Mouse (Mus musculus): ENCODE measurements around the gene Pkn1.

Pkn1 gene

DNA sequence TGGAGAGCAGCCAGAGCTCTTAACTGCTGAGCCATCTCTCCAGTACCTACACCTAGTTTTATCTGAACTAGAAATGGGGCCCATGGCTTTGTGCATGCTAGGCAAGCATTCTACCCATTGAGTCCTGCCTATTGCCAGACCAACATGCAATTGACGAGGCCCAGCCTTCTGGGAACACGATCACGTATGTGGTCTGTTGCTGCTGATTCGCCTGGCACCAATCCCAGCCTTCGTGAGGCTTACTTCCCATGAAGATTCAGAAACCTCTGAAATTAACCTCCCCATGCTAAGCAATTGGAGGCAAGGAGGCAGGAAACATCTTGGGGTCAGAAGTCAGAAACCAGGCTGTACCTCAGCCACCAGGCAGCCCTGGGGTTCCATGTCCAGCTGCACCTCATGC lies 18.4 kb downstream of the Pkn1 start:
- no peak for DNase-seq (ENCODE audit: low read depth, low spot score)
- H3K27me3 ChIP-seq (ENCODE audit: control insufficient read depth, insufficient read depth, low read length, poor library complexity, severe bottlenecking): no peaks in the 10 kb centered on the region
- peaks cover 29% of the 10 kb centered on the region for H3K36me3 ChIP-seq (ENCODE audit: control insufficient read depth, insufficient read depth, low read length, poor library complexity, severe bottlenecking)

DNA sequence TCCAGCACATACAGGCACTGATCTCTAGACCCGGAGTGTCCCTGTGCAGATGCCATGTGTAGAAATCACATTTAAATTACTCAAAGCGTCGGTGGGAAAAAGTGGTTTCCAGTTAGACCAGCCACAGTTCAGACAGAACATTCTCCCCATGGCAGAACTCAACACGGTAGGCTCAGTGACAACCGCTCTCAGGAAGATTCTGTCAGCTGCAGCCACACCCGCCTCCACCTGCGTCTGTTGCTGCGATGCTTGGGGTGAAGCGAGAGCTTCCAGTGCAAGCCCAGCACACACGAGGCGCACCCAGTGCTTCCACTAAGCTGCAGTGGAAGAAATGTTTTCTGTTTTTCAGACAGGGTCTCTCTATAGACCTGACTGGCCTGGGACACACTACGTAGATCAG lies 19.1 kb downstream of the Pkn1 start:
- Histone ChIP-seq H3K36me3 (ENCODE audit: control insufficient read depth, insufficient read depth, low read length, poor library complexity, severe bottlenecking) (peaks cover 25% of the 10 kb centered on the region), H3K27me3 (ENCODE audit: control insufficient read depth, insufficient read depth, low read length, poor library complexity, severe bottlenecking) (no peaks in the 10 kb centered on the region)
- no peak for DNase-seq (ENCODE audit: low read depth, low spot score)

DNA sequence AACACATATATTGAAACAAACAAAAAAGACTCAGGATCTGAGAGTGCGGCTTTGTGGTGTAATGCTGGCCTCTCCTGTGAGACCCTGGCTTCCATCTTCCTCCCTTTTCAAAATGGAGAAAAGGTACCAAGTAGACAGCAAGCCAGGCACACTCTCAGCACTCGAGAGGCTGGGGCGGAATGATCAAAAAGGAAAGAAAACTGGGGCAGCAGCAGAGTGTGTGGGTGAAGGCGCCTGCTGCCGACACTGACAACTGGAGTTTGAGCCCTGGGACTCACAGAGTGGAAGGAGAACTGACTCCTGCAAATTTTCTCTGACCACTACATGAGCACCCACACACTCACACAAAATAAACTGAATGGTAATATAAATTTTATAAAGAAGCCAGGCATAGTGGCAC lies 24.5 kb downstream of the Pkn1 start:
- H3K36me3 ChIP-seq (ENCODE audit: control insufficient read depth, insufficient read depth, low read length, poor library complexity, severe bottlenecking): peaks cover 13% of the 10 kb centered on the region
- no peaks in the 10 kb centered on the region for H3K27me3 ChIP-seq (ENCODE audit: control insufficient read depth, insufficient read depth, low read length, poor library complexity, severe bottlenecking)
- DNase-seq (ENCODE audit: low read depth, low spot score): no peak

DNA sequence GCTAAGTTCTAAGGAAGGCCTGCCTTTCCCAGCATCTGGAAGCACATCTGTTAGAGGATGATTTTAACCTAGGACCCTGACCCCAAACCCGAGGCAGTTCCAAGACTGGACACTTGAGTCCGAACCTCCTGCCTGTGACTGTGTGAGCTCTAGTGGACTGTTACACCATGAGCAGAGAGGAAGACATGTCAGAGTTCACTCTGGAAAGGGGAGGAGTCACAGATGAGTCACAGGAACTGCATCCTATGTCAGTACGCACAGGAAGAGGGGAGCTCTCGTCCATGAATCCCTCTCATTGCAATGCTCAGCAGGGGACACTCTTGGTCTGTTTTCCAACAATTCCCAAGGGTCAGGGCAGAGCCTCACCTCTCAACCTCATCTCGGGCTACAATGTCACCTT lies 26.0 kb downstream of the Pkn1 start:
- DNase-seq (ENCODE audit: low read depth, low spot score): no peak
- Histone ChIP-seq H3K27me3 (ENCODE audit: control insufficient read depth, insufficient read depth, low read length, poor library complexity, severe bottlenecking) (no peaks in the 10 kb centered on the region), H3K36me3 (ENCODE audit: control insufficient read depth, insufficient read depth, low read length, poor library complexity, severe bottlenecking) (peaks cover 8% of the 10 kb centered on the region; the same call in 1 of the 2 replicates)

- DNase-seq (ENCODE audit: low read depth, low spot score): no peak
- no peaks in the 10 kb centered on the region for H3K27me3 ChIP-seq (ENCODE audit: control insufficient read depth, insufficient read depth, low read length, poor library complexity, severe bottlenecking)
- H3K36me3 ChIP-seq (ENCODE audit: control insufficient read depth, insufficient read depth, low read length, poor library complexity, severe bottlenecking): peaks cover 6% of the 10 kb centered on the region; the same call in 1 of the 2 replicates
Measured at GRCm38 (mm10) chr8:83669013-83669412, 30.0 kb downstream of the Pkn1 start.

DNA sequence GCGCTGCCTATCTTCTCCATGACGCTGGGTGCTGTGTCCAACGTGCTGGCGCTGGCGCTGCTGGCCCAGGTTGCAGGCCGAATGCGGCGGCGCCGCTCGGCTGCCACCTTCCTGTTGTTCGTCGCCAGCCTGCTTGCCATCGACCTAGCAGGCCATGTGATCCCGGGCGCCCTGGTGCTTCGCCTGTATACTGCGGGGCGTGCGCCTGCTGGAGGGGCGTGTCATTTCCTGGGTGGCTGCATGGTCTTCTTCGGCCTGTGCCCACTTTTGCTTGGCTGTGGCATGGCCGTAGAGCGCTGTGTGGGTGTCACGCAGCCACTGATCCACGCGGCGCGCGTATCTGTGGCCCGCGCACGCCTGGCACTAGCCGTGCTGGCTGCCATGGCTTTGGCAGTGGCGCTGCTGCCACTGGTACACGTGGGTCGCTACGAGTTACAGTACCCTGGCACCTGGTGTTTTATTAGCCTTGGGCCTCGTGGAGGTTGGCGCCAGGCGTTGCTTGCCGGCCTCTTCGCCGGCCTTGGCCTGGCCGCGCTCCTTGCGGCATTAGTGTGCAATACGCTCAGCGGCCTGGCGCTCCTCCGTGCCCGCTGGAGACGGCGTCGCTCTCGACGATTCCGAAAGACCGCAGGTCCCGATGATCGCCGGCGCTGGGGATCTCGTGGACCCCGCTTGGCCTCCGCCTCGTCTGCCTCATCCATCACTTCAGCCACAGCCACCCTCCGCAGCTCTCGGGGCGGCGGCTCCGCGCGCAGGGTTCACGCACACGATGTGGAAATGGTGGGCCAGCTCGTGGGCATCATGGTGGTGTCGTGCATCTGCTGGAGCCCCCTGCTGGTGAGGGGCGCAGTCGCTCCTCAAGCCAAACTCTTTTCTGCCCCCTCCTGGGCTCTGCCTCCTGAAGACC lies 30.7 kb downstream of the Pkn1 start:
- H3K27me3 ChIP-seq (ENCODE audit: control insufficient read depth, insufficient read depth, low read length, poor library complexity, severe bottlenecking): no peaks in the 10 kb centered on the region
- DNase-seq (ENCODE audit: low read depth, low spot score): peak; percentile 69
- peaks cover 4% of the 10 kb centered on the region; the same call in 1 of the 2 replicates for H3K36me3 ChIP-seq (ENCODE audit: control insufficient read depth, insufficient read depth, low read length, poor library complexity, severe bottlenecking)

DNA sequence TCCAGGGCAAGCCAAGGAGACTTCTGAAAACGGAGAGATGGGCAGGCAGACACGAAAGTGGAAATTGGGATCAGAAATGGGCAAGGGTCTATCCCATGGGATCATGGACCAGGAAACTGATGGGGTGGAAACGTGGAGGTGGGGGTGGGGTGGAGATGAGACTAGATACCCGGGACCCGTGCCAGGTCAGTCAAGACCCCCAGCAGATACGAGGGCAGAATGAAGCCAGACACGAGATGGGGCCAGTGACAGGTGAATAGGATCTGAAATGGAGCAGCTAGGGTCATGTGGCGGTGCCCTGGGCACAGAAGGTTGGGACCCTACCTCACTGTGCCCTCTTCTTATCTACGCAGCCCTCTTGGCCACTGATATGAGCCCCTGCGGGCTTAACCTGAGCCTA lies 31.5 kb downstream of the Pkn1 start:
- DNase-seq (ENCODE audit: low read depth, low spot score): no peak
- Histone ChIP-seq H3K36me3 (ENCODE audit: control insufficient read depth, insufficient read depth, low read length, poor library complexity, severe bottlenecking) (peaks cover 4% of the 10 kb centered on the region; the same call in 1 of the 2 replicates), H3K27me3 (ENCODE audit: control insufficient read depth, insufficient read depth, low read length, poor library complexity, severe bottlenecking) (no peaks in the 10 kb centered on the region)

GRCm38 (mm10) chr8:83666866-83667234 lies 32.1 kb downstream of the Pkn1 start:
- no peak for DNase-seq (ENCODE audit: low read depth, low spot score)
- Histone ChIP-seq H3K36me3 (ENCODE audit: control insufficient read depth, insufficient read depth, low read length, poor library complexity, severe bottlenecking) (no peaks in the 10 kb centered on the region; the same call in 1 of the 2 replicates), H3K27me3 (ENCODE audit: control insufficient read depth, insufficient read depth, low read length, poor library complexity, severe bottlenecking) (no peaks in the 10 kb centered on the region)

DNA sequence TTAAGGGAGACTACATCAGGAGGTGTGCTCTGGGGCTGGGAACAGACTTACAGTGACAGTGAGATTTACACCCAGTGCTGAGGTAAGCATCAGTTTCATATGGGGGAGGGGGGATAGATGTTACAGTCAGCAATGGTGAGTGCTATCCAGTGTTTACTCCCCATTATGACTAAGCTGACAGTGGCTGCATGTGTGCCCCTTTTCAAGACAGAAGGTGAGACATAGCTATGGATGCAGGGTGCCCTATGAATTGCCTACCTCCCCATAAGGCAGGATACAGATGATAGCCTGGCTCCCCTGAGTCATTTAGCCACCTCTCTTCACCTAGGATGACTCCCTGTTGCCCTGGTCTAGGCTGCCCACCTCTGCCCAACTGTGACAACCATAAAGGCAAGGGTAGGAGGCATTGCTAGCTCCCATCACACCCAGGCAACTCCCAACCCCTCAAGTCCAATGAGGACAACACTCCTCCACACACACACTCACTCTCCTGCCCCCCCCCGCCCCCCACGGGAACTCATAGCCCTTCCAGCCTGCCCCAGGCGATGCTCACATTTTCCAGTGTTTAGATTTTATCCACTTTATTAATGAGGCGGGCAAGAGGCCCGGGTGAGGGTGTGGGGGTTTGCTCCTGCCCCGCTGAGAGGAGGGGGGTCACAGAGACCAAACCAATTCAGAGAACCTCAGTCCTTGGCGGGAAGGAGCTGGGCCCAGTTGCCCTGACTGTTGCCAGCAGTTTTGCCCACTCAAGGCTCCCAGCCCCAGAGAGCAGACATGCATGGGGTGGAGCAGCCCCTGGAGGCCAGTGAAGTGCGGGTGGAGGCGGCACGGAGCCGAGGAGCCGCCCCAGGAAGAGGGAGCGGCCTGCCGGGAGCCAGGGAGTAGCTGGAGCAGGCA lies 32.8 kb downstream of the Pkn1 start, which contains the start of gene Ptger1:
TSS of gene Ptger1 (plus strand) at position 710 of the 897 bp plus-strand sequence.
- no peak for DNase-seq (ENCODE audit: low read depth, low spot score)
- Histone ChIP-seq H3K36me3 (ENCODE audit: control insufficient read depth, insufficient read depth, low read length, poor library complexity, severe bottlenecking) (no peaks in the 10 kb centered on the region; the same call in 1 of the 2 replicates), H3K27me3 (ENCODE audit: control insufficient read depth, insufficient read depth, low read length, poor library complexity, severe bottlenecking) (no peaks in the 10 kb centered on the region)

GRCm38 (mm10) chr8:83664931-83665625 lies 33.9 kb downstream of the Pkn1 start:
- DNase-seq (ENCODE audit: low read depth, low spot score): no peak
- Histone ChIP-seq H3K27me3 (ENCODE audit: control insufficient read depth, insufficient read depth, low read length, poor library complexity, severe bottlenecking) (no peaks in the 10 kb centered on the region), H3K36me3 (ENCODE audit: control insufficient read depth, insufficient read depth, low read length, poor library complexity, severe bottlenecking) (no peaks in the 10 kb centered on the region)

GRCm38 (mm10) chr8:83664096-83664495 lies 34.9 kb downstream of the Pkn1 start:
- no peaks in the 10 kb centered on the region for H3K36me3 ChIP-seq (ENCODE audit: control insufficient read depth, insufficient read depth, low read length, poor library complexity, severe bottlenecking)
- H3K27me3 ChIP-seq (ENCODE audit: control insufficient read depth, insufficient read depth, low read length, poor library complexity, severe bottlenecking): no peaks in the 10 kb centered on the region
- no peak for DNase-seq (ENCODE audit: low read depth, low spot score)

DNA sequence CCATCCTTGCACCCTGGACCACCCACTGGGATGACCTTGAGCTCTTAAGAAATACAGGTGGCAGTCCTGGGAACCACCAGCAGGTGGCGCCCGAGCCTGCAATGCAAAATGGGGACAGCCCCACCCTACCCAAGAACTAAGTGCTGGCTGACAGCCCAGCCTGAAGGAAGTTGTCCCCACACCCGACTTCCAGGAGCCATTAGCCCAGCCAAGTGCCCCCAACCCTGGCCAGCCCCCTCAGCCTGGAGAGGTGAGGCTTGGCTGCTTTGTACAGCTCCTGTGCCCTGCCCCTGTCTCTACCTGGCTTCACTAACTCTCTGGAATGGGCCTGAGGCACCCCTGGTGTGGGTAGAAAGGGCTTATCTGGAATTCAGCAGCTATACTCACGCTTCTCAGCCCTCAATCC lies 36.6 kb downstream of the Pkn1 start:
- Histone ChIP-seq H3K27me3 (ENCODE audit: control insufficient read depth, insufficient read depth, low read length, poor library complexity, severe bottlenecking) (no peaks in the 10 kb centered on the region), H3K36me3 (ENCODE audit: control insufficient read depth, insufficient read depth, low read length, poor library complexity, severe bottlenecking) (no peaks in the 10 kb centered on the region)
- DNase-seq (ENCODE audit: low read depth, low spot score): peak; percentile 93

DNA sequence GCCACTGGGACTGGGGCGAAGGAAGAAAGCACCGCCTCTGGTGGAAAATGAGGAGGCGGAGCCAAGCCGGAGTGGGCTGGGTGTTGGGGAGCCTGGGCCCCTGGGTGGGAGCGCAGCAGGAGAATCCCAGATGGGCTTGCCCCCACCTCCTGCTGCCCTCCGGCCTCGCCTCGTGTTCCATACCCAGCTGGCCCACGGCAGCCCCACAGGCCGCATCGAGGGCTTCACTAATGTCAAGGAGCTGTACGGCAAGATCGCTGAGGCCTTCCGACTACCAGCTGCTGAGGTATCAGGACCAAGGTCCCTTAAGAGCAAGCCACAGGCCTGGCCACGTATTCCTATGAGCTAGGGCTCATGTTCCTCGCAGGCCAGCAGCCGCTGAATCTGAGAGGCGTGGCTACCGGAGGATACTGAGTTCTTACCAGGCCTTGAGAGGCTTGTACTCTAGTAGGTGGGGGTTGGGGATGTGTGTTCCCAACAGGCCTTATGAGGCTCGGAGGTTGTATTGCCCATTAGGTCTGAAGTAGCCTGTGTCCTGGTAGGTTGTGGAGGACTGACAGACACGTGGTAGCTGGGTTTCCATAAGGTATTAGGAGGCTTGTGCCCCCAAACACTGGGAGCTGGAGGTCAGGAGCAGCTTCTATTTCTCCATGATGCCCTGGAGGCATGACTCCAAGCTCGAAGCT lies 37.8 kb downstream of the Pkn1 start:
- Histone ChIP-seq H3K27me3 (ENCODE audit: control insufficient read depth, insufficient read depth, low read length, poor library complexity, severe bottlenecking) (no peaks in the 10 kb centered on the region), H3K36me3 (ENCODE audit: control insufficient read depth, insufficient read depth, low read length, poor library complexity, severe bottlenecking) (no peaks in the 10 kb centered on the region)
- DNase-seq (ENCODE audit: low read depth, low spot score): no peak

DNA sequence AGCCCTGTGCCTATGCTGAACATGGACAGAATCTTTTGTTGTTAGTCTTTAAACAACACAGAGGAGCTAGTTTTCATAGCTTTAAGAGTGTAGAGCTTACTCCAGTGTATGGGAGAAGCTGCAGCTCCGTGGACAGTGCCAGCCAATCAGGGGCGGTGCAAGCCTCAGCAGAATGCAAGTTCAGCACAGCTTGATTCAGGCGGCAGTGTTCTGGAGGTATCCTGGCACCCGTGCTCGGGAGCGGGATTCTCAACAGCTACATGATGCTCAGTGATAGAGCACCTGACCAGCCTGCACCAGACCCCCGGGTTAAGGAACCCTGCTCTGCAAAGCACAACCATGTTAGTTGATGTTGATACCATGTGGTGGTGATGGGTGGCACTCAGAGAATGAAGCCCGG lies 38.4 kb downstream of the Pkn1 start:
- Histone ChIP-seq H3K36me3 (ENCODE audit: control insufficient read depth, insufficient read depth, low read length, poor library complexity, severe bottlenecking) (no peaks in the 10 kb centered on the region), H3K27me3 (ENCODE audit: control insufficient read depth, insufficient read depth, low read length, poor library complexity, severe bottlenecking) (no peaks in the 10 kb centered on the region)
- no peak for DNase-seq (ENCODE audit: low read depth, low spot score)
